Mouse (Mus musculus): ENCODE measurements around the gene Gys2.

DNA sequence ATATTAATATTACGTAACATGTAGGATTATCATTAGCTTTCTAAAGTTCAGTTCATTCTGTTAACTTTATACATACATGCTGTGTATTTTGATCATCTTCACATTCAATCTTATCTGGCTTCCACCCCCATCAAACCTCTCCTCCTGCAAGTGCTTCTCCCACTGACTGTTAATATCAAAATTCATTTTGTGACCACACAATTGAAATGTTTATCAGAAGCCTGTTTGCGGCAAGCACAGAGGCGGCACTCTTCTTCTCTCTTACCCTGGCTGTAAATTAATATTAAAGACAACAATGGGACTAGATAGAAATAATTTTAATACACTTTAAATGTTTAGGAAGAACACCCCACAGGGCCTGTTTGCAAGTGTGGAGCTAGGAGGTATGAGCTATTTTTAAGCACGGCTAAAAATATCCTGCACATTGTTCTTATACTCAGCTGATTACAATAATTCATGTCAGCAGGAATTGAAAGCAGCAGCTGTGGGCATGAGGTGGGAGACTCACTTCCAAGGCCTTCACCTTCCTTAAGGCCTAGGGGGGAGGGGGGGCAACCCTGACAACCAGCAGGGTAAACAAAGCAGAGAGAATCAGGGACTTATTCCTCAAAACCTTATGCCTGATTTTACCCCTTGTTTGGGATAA, 12.7 kb upstream of the Gys2 start:
- TF ChIP-seq CTCF (IDR thresholded peaks at IDR 0.05; ENCODE audit: insufficient read depth, low read length) (no peak), POLR2A (IDR thresholded peaks at IDR 0.05; ENCODE audit: borderline replicate concordance, extremely low read depth, low read depth, low read length) (no peak)
